Mouse (Mus musculus): ENCODE measurements at regions not wholly inside any gene's neighbourhood (a gene's known extent, or its start where the extent isn't known, plus 50 kb on each side); places are given as distances from the start of the nearest gene placed in this dataset.

DNA sequence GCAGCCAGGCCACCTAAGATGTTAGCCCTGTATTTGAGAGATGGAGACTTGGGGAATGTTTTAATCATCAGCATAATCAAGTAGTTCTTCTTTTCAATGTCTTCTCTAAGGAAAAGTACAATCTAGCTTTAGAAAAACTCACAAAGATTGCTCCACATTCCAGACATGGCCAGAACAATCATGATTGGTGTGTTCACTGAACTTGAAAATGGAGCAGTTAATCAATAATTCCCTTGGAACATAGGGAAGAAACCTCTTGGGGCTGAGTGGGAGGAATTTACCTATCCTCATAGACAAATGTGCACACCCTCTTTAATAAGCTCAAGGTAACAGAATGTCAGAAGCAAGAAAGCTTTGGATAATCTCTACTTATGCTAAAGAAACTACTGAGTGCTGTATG, 67.7 kb upstream of the Foxq1 start:
- DNase-seq (ENCODE audit: low spot score in 2 of 2) = no peak

- DNase-seq (ENCODE audit: low spot score in 2 of 2) = no peak
These were observed 52.7 kb upstream of the Foxq1 start for GRCm38 (mm10) chr13:31503191-31503590.

DNA sequence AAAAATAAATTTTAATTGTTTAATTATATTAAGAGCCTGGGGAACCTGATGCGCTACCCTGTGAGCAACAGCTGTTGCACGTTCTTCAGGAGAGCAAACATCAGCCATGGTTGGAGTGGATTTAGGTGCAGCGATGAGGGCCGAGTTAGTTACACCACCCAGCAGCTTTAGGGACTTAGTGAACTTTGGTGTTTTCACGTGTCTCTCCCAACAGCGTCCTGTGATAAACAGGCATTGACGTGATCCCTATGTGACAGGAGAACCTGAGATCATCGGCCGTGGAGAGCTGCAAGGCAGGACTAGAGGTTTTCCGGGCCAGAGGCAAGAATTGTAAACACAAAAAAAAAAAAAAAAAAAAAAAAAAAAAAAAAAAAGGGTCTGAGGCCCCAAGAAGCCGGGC, 52.1 kb upstream of the Foxq1 start:
- no peak for DNase-seq (ENCODE audit: low spot score in 2 of 2)

DNA sequence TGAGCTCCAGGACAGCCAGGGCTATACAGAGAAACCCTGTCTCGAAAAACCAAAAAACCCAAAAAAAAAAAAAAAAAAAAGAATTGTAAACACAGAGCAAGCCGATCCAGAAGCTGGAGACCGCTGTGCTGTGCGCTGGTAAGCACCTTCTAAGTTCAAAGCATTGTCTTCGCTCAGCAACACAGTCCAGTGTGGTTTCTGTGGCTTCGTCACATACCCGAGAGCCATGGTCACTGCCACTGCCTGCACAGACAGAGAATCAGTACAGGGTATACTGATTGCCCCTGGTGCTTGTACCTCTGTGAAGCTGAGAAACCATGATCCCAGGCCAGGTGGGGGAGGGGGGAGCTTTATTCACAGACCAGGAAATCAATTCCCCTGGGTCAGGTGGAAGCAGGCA, 51.6 kb upstream of the Foxq1 start:
- DNase-seq (ENCODE audit: low spot score in 2 of 2) = no peak

DNA sequence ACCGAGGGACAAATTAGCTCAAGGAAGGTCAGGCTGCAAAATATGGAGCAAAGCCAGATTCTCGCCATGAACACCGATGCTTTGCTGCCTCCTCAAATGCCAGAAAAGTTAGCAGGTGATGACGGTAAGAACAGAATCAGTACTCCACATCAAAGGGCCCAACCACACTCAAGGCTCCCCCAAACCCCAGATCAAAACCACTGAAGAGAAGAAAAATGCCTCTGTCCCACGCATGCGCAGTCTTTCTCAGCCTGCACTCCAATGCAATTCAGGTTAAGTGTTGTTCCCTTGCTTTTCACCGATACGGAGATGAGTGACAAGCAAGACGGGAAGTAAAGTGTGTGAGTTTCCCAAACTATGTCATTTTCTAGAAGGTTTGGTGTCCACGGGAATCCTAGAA, 50.5 kb upstream of the Foxq1 start:
- no peak for DNase-seq (ENCODE audit: low spot score in 2 of 2)

Data from frontal cortex, postnatal 25 days (tissue).